Mouse (Mus musculus): ENCODE data around the gene Fam107b.

DNA sequence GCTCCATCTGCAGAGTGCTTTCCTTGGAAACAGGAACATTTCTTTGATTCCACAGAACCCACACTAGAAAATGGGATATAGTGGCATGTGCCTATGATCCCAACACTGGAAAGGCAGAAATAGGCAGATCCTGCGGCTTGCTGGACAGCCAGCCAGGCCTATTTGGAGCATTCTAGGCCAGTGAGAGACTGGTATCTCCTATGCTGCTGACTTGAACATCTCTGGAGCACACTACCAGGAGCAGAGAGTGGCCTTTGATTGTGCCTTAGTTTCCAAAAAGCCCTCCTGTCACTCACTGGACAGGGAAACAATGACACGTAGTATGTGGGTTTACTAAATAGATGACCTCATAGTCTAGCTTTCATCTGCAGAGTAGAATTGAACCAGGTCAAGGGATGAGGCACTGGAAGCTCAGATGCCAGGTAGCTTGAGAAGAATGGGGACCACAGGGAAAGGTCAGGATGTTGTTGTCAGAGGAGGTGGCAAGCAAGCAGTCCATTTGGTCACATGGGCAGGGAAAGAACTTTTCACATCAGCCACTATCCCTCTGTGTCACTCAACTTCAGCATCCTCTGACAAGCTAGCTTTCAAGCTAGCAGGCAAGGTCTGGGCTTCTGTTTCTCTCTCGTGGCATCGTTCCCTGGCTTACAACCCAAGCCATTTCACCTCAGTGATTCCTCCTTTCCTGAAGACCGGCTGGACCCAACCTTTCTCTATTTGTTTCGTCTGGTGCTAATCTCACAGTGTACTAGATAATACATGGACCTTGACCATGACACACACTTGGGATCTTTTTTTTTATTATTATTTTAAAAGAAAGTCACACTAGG lies 20.0 kb downstream of the Fam107b start:
- TF ChIP-seq MAFK (IDR thresholded peaks at IDR 0.05; ENCODE audit: insufficient read depth, low read depth, low read length): no peak
- TF ChIP-seq CHD2 (IDR thresholded peaks at IDR 0.05; ENCODE audit: low read depth, low read length): no peak
